In the genomic region with DNA sequence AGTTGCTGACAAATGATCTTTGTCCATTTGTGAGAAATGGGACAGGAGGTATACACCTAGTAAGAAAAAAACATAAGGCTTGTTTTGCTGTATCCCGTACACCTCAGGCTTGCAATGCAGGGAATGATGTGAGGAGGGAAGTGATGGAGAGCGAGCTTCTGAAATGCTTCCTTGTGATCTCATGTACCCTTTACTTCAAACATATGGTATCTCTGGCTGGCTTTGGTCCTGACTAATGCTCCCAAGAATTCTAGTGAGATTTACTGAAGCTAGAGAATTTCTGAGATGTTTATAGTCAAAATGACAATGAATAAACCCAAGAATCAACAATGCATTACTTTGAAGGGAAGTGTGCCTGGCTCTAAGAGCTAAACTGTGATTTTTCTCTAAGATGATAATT, we compare ENCODE assay signal across 15 mouse cellular contexts. TPM values are rescaled to one million over a fixed set of nuclear protein-coding genes. Genes with fewer than 3 reads are reported as not detected.
"Had no signal": no experiment of that assay in that cellular context is flagged by ENCODE, and none has a peak within 500 bp of the region (broad histone marks: within the 10 kb centered on the region; RNA-seq: fewer than 3 reads in every experiment).

No protein-coding gene starts in this region.

- H3K4me1 ChIP-seq: midbrain, embryonic 15.5 days; neural tube, embryonic 12.5 days had no signal

- H3K27ac ChIP-seq: midbrain, embryonic 10.5 days; midbrain, embryonic 12.5 days; midbrain, embryonic 15.5 days; neural tube, embryonic 12.5 days; stomach, embryonic 15.5 days had no signal

- ATAC-seq: midbrain, embryonic 15.5 days had no signal

- DNase-seq: lung, adult 18-20 months; lung, embryonic 14.5 days; lung, postnatal 10 days; lung, postnatal 4 days; right cerebral cortex, postnatal 14 days; thymus, adult 2 months; thymus, postnatal 25 days; thymus, postnatal 4 days had no signal

- H3K27me3 ChIP-seq: midbrain, embryonic 12.5 days; midbrain, embryonic 15.5 days; neural tube, embryonic 12.5 days; stomach, embryonic 15.5 days had no signal

- H3K9ac ChIP-seq: lung, embryonic 14.5 days; midbrain, embryonic 12.5 days; midbrain, embryonic 15.5 days; neural tube, embryonic 12.5 days; stomach, embryonic 15.5 days had no signal

- H3K9me3 ChIP-seq: midbrain, embryonic 10.5 days; midbrain, embryonic 12.5 days; midbrain, embryonic 15.5 days; neural tube, embryonic 12.5 days; stomach, embryonic 15.5 days had no signal

- H3K4me3 ChIP-seq: midbrain, embryonic 10.5 days; midbrain, embryonic 12.5 days; midbrain, embryonic 15.5 days; neural tube, embryonic 12.5 days; stomach, embryonic 15.5 days had no signal

- H3K36me3 ChIP-seq: midbrain, embryonic 15.5 days had no signal

- H3K4me2 ChIP-seq: lung, embryonic 14.5 days; midbrain, embryonic 12.5 days; midbrain, embryonic 15.5 days; neural tube, embryonic 12.5 days; stomach, embryonic 15.5 days had no signal

RNA-seq across cellular contexts. Expression of a gene that starts 14.0 kb away (rescaled TPM):
- total RNA-seq: megakaryocyte-erythroid progenitor cell, adult 5-6 weeks; monocyte, adult 5-6 weeks had no signal
